Mouse (Mus musculus): ENCODE results near the gene Dcun1d2.

DNA sequence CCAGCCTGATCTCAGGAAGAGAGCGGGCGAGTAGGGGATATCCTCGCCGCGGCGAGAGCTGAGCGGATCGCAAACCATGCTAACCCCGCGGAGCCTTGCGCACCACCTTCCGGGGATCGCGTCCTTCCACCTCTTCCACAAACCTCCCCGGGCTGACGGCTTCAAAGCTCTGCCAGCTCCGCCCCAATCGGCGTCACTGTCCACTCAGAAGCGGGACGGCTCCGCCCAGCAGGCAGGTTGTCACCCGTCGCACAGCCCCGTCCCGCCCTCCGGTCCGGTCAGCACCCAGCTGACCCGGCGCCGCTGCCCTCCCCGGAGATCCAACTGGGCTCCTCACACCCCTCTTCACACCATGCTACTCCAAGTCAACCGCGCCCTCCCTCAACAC lies 633 bp downstream of the Dcun1d2 start:
- no peak for TF ChIP-seq GATA1 (IDR thresholded peaks at IDR 0.05; ENCODE audit: borderline replicate concordance, low read length)
- TF ChIP-seq FLI1 (IDR thresholded peaks at IDR 0.05; ENCODE audit: low read length) = no peak

Measured in megakaryocyte, embryonic 14.5 days (primary cell).